Mouse (Mus musculus) layer of hippocampus, adult 9-10 months (tissue): ENCODE measurements around the gene Itfg1.
"Not testable (repeated sequence)": the region's sequence is repeated elsewhere in the genome, so short reads cannot be mapped to it uniquely, and the experiment has no call there.

Source experiments
- DNase-seq: peaks from one replicate; pipeline ENCODE4 v3.0.0; 2022; ENCODE audit warnings: low spot score

Itfg1 gene

GRCm38 (mm10) chr8:85840657-85841488, at the start of gene Itfg1, which contains the start of gene Phkb:
TSS of gene Itfg1 (minus strand) at chr8:85840921.
TSS of gene Phkb (plus strand) at chr8:85840959.
- peak; percentile 65 for DNase-seq

DNA sequence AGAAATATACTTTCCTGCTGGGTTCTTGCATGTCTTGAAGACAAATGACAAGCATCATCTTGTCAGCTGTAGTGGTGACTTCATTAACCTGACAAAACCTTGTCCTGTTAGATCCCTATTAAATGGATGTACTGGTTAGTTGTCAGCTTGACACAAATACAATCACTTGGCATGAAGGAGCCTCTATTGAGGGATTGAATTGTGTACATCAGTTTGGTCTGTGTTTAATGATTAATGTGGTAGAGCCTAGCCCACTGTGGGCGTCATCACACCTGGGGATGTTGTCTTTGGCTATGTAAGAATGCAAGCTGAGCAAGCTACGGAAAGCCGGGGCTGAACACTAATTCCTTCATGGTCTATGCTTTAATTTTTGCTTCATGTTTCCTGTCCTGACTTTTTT, 44.1 kb upstream of the Itfg1 start:
- DNase-seq = no peak

- no peak for DNase-seq
These were observed 38.9 kb upstream of the Itfg1 start for GRCm38 (mm10) chr8:85879624-85880023.

DNA sequence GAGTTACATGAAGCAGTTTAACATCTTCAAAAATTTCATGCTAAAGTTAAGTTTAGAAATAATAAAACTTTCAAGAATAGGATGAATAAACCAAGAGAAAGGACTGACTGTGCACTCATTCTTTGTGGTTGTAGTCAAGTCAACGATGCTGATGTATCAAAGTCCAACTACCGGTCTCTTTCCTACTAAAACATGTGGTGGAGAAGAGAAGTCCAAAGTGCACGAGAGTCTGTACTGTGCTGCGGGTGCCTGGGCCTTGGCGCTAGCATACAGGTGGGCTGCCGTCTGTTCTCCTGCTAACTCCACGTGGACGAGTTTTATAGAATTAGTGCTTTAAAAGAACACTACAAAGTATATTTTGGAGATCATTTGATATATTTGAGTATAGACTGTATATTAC, 37.3 kb upstream of the Itfg1 start:
- no peak for DNase-seq

- DNase-seq = no peak
These were observed 30.9 kb upstream of the Itfg1 start for GRCm38 (mm10) chr8:85871660-85872059.

- no peak for DNase-seq
These were observed 21.7 kb upstream of the Itfg1 start for GRCm38 (mm10) chr8:85862381-85862780.

DNA sequence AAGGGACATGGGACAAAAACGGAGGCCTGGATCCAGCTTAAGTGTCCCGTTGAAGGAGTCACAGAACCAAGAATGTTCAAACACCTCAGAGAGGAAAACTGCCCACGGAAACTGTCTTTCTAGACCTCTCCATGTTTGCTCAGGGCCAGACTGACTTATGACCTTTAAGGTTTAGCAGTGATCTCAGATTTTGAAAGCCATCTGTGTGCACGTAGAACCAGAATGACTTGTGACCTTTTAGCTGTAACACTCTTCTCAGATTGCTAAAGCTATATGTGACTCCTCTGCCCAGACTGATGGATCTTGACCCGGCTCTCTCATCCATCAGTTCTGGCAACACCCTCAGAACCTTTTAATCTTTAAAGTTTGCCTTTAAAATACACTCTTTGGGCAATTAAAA, 19.9 kb upstream of the Itfg1 start:
- no peak for DNase-seq

DNA sequence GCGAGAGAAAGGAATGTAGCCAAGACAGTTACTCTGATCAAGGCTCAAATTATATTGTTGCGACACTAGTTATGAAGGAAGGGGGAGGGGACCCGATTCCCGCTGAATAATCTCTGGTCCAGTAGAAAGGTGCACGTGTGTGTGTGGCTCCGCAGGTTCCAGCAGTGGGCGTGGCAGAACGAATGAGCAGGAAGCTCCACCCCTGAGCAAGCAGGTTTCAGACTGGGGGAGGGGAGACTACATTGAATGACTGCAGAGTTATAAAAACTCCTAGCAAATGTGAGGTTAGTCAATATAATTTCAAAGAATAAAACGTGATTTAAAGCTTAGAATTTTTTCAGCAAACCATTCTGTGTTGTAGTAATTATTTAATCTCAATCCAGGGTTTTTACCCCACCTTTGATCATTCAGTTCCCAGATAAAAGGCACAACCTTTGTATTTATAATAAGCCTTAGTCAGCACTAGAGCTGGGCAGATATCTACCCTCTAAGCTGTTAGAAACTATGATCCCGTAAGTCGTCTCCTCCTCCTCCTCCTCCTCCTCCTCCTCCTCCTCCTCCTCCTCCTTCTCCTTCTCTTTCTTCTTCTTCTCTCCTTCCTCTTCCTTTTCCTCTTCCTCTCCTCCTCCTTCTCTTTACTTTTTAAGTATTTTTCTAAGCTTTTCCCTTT, 16.6 kb upstream of the Itfg1 start:
- not testable (repeated sequence) for DNase-seq

- no peak for DNase-seq
These were observed 13.8 kb upstream of the Itfg1 start for GRCm38 (mm10) chr8:85854220-85855123.

GRCm38 (mm10) chr8:85845887-85846286, 5.2 kb upstream of the Itfg1 start:
- DNase-seq = no peak

DNA sequence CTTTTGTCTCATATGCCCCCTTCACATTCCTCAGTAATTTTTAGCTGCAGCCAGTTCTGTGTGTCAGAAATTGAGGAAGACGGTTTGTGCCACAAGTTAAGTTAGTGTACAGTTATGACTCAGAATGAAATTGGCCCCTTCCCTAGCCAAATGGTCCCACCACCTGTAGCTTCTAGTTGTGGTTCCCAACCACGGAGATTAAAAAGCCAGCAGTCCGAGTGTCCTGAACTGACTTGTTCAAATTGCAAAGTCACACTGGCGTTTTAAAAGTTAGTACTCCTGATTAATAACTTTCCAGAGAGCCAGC, 721 bp upstream of the Itfg1 start:
- no peak for DNase-seq

GRCm38 (mm10) chr8:85839916-85840656, 635 bp downstream of the Itfg1 start:
- DNase-seq = no peak

- DNase-seq = no peak
These were observed 27.1 kb downstream of the Itfg1 start for GRCm38 (mm10) chr8:85813621-85814020.

DNA sequence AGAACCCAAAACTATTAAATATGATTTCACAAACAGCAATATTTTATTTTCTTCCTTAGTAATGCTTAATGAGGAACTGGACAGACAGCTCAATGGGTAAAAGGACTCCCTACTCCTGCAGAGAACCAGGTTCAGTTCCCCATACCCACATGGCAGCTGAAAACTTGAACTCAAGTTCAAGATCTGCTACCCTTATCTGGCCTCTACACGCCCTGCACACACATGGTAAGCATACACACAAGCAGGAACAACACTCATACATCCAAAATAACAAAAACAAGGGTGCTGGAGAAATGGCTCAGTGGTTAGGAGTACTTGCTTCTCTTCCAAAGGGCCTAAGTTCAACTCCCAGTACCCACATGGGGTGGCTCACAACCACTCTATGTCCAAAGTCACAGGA, 39.3 kb downstream of the Itfg1 start:
- DNase-seq = no peak

GRCm38 (mm10) chr8:85800164-85800563, 40.6 kb downstream of the Itfg1 start:
- DNase-seq = no peak

DNA sequence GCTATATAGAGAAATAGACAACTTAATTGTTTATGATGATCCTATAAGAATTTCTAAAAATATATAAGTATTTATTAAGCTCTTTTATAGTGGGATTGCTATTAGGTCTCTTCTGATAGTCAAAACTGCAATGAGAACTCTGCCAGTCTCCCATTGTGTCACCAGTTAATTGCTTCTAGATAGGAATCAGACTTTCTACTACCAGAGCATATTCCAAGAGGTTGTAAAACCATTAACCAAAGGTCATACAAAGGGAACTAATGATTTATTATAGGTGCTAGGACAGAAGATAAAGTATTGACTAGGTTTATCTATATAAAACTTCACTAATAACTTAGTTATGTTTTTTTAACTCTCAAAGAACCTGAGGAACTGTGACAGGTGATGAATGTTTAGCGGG, 44.3 kb downstream of the Itfg1 start:
- not testable (repeated sequence) for DNase-seq

- no peak for DNase-seq
These were observed 52.4 kb downstream of the Itfg1 start for GRCm38 (mm10) chr8:85788341-85788740.

- no peak for DNase-seq
These were observed 52.8 kb downstream of the Itfg1 start for GRCm38 (mm10) chr8:85787909-85788308.

DNA sequence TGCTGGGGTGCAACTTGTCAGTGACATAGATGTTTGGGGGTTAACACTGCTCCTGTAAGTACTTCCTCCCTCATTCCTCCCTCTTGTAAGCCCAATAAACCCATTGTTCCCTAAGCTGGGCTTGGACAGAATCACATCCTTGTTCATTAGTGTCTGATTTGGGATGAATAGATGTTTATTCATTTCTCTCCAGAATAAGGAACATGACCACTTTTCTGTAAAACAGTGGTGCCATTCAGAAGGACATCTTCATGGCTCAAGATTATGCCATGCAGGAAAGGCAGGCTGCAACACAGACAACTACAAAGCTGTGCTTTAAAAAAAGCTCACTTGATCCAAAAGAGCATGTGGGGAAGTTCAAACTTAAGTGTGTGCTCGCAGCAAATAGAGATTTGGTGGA, 55.2 kb downstream of the Itfg1 start:
- no peak for DNase-seq

GRCm38 (mm10) chr8:85783871-85784270, 56.9 kb downstream of the Itfg1 start:
- DNase-seq = no peak

DNA sequence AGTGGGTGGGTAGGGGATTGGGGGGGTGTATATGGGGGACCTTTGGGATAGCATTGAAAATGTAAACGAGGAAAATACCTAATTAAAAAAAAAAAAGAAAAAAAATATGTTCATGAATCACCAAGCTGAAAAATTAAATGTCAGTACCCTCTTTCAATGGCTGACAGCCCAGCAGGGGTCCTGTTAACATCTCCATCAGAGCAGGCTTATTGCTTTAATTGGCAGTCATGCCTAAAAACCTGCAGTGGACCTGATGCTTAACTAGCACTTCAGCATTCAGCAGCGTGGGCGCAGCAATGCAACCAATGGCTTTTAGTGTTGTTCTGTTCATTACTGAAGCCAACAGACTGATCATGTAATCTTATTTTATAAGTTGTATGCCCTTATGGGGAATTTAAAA, 60.6 kb downstream of the Itfg1 start:
- no peak for DNase-seq

GRCm38 (mm10) chr8:85745053-85745452, 95.7 kb downstream of the Itfg1 start:
- DNase-seq = no peak
